Mouse (Mus musculus) liver, adult 2 months (tissue): Measurements from ENCODE around the gene Cdkl3. TPM values are rescaled to one million over a fixed set of nuclear protein-coding genes. Genes with fewer than 3 reads are reported as not detected.

ENCODE experiments used
- DNase-seq: peaks from one replicate; pipeline ENCODE4 v3.0.0-alpha.2; 2011; ENCODE audit warnings: low read depth, low spot score; ENCODE audit errors: extremely low read depth
- H3K27ac ChIP-seq: fragments of 200-500 bp; replicated peaks from 2 replicates; pipeline ENCODE4 v1.5.1; 2012; ENCODE audit warnings: low read depth, mild to moderate bottlenecking, control low read depth, inconsistent platforms, low read length; ENCODE audit not compliant: insufficient read depth
- H3K27me3 ChIP-seq: fragments of 200-500 bp; 2 replicates; pipeline ENCODE4 v1.6.1; 2012; ENCODE audit warnings: mild to moderate bottlenecking, moderate library complexity, low read length, inconsistent platforms; ENCODE audit not compliant: control insufficient read depth, insufficient read depth
- H3K36me3 ChIP-seq: fragments of 200-500 bp; 2 replicates; pipeline ENCODE4 v1.6.1; 2012; ENCODE audit warnings: low read length, inconsistent platforms; ENCODE audit not compliant: control insufficient read depth, insufficient read depth
- H3K4me1 ChIP-seq: fragments of 200-500 bp; 2 replicates; pipeline ENCODE4 v1.6.1; 2011; ENCODE audit warnings: low read length; ENCODE audit not compliant: control insufficient read depth, insufficient read depth
- H3K4me3 ChIP-seq: fragments of 200-500 bp; 2 replicates; pipeline ENCODE4 v1.5.1; 2011; ENCODE audit warnings: low read depth, mild to moderate bottlenecking, control low read depth, low read length, moderate library complexity; ENCODE audit not compliant: insufficient read depth
- H3K79me2 ChIP-seq: fragments of 200-500 bp; 2 replicates; pipeline ENCODE4 v1.6.1; 2012; ENCODE audit warnings: inconsistent platforms, mild to moderate bottlenecking, low read length, moderate library complexity; ENCODE audit not compliant: control insufficient read depth, insufficient read depth
- H3K9ac ChIP-seq: fragments of 200-500 bp; 2 replicates; pipeline ENCODE4 v1.6.1; 2012; ENCODE audit warnings: low read depth, mild to moderate bottlenecking, control low read depth, inconsistent platforms, low read length
- CTCF ChIP-seq: fragments of 200-500 bp; IDR thresholded peaks from 2 replicates; pipeline ENCODE4 v1.5.1; 2011; ENCODE audit warnings: low read depth, low read length, control low read depth
- POLR2A ChIP-seq: fragments of 200-500 bp; IDR thresholded peaks from 2 replicates; pipeline ENCODE4 v1.6.1; 2011; ENCODE audit warnings: low read length, control low read depth; ENCODE audit not compliant: insufficient read depth; ENCODE audit errors: extremely low read depth
- WGBS: fragments of 180-500 bp; shearing (Covaris S2); methylation state at CpG from one replicate; pipeline ENCODE4 v1.1.7; 2018; 5-methylcytosine and 5-hydroxymethylcytosine counted together
- polyA plus RNA-seq: library from polyadenylated mRNA; depleted of rRNA; stranded (reverse); fragments of >200 nt; gene quantifications from 2 replicates; pipeline ENCODE4 v1.2.3, GENCODE M21; 2012
- total RNA-seq: library from RNA; depleted of rRNA; stranded (reverse); fragments of >200 nt; gene quantifications from 2 replicates; pipeline ENCODE4 v1.2.3, GENCODE M21; 2014

Gene Cdkl3
- total and polyA plus RNA-seq, 2 experiments: 0.05 to 1.7 TPM

GRCm38 (mm10) chr11:51969511-51969910 is 34.5 kb upstream of the Cdkl3 start:
- no peak for DNase-seq
- Histone ChIP-seq H3K27ac (no peak overlapping the region), H3K36me3 (peaks cover 21% of the 10 kb centered on the region), H3K4me1 (peaks cover 3% of the 10 kb centered on the region), H3K79me2 (no peaks in the 10 kb centered on the region; the same call in 1 of the 2 replicates), H3K27me3 (no peaks in the 10 kb centered on the region), H3K4me3 (no peak overlapping the region), H3K9ac (no peak overlapping the region)
- 94% methylated on average over 2 of the region's 2 CpGs for WGBS
- TF ChIP-seq CTCF: no peak
- TF ChIP-seq POLR2A: no peak

GRCm38 (mm10) chr11:51971644-51972043 is 32.4 kb upstream of the Cdkl3 start:
- no peaks in the 10 kb centered on the region; the same call in 1 of the 2 replicates for H3K79me2 ChIP-seq
- TF ChIP-seq POLR2A (no peak), CTCF (no peak)
- no peak overlapping the region for H3K9ac ChIP-seq
- WGBS: 95% methylated on average over 6 of the region's 6 CpGs
- H3K4me1 ChIP-seq: peaks cover 3% of the 10 kb centered on the region
- H3K27ac ChIP-seq: no peak overlapping the region
- H3K4me3 ChIP-seq: no peak overlapping the region
- DNase-seq: no peak
- peaks cover 33% of the 10 kb centered on the region for H3K36me3 ChIP-seq
- no peaks in the 10 kb centered on the region for H3K27me3 ChIP-seq

GRCm38 (mm10) chr11:51999611-52000289 is 4.3 kb upstream of the Cdkl3 start:
- Histone ChIP-seq H3K36me3 (peaks cover 29% of the 10 kb centered on the region), H3K4me3 (peak overlapping the region; percentile 79), H3K27me3 (no peaks in the 10 kb centered on the region), H3K79me2 (peaks cover 26% of the 10 kb centered on the region; the same call in 1 of the 2 replicates), H3K27ac (peak overlapping the region; percentile 98), H3K4me1 (peaks cover 18% of the 10 kb centered on the region), H3K9ac (peak overlapping the region; percentile 94)
- no peak for TF ChIP-seq CTCF
- peak; percentile 41; the same call in 1 of the 2 replicates for TF ChIP-seq POLR2A
- DNase-seq: peak; percentile 78
- WGBS: under 1% methylated on average over 29 of the region's 29 CpGs

GRCm38 (mm10) chr11:52000290-52000962 is 3.6 kb upstream of the Cdkl3 start, which contains the start of gene Ube2b:
TSS of gene Ube2b (minus strand) at chr11:52000762.
- under 1% methylated on average over 54 of the region's 63 CpGs for WGBS
- Histone ChIP-seq H3K27ac (peak within 1 kb of the TSS; percentile 98), H3K4me3 (peak within 1 kb of the TSS; percentile 79), H3K36me3 (peaks cover 23% of the 10 kb centered on the region), H3K4me1 (peaks cover 18% of the 10 kb centered on the region), H3K9ac (peak within 1 kb of the TSS; percentile 94), H3K79me2 (peaks cover 26% of the 10 kb centered on the region; the same call in 1 of the 2 replicates), H3K27me3 (no peaks in the 10 kb centered on the region)
- peak; percentile 95 for DNase-seq
- TF ChIP-seq POLR2A: peak; percentile 74; the same call in 1 of the 2 replicates
- no peak for TF ChIP-seq CTCF

- Histone ChIP-seq H3K27ac (no peak overlapping the region), H3K9ac (no peak overlapping the region), H3K27me3 (no peaks in the 10 kb centered on the region), H3K36me3 (peaks cover 14% of the 10 kb centered on the region), H3K4me3 (no peak overlapping the region), H3K79me2 (peaks cover 23% of the 10 kb centered on the region; the same call in 1 of the 2 replicates), H3K4me1 (peaks cover 21% of the 10 kb centered on the region)
- TF ChIP-seq POLR2A (no peak), CTCF (no peak)
- no peak for DNase-seq
- 80% methylated on average over 10 of the region's 10 CpGs for WGBS
These were observed 2.7 kb upstream of the Cdkl3 start for GRCm38 (mm10) chr11:52001341-52001740.
